Comparison of ENCODE assay signal across 22 mouse cellular contexts in genomic region chr2:118371841-118372240, GRCm38 (mm10). TPM values are rescaled to one million over a fixed set of nuclear protein-coding genes. Genes with fewer than 3 reads are reported as not detected.
A peak's percentile ranks its signal among the peaks of the same experiment; 100 is the strongest.
DNase-seq lines count a peak whose midpoint lies in the region; ATAC-seq and TF ChIP-seq lines count a peak whose summit lies in the region.
"Had no signal": no experiment of that assay in that cellular context is flagged by ENCODE, and none has a peak within 500 bp of the region (broad histone marks: within the 10 kb centered on the region; RNA-seq: fewer than 3 reads in every experiment).

No protein-coding gene starts in this region.

- H3K9ac ChIP-seq in forebrain, embryonic 16.5 days (replicated peaks; ENCODE audit: low read depth, low read length): no peak overlapping the region
- H3K9ac ChIP-seq in forebrain, embryonic 15.5 days (replicated peaks): no peak overlapping the region
- no peak overlapping the region for H3K9ac ChIP-seq in kidney, embryonic 15.5 days
- H3K9ac ChIP-seq in midbrain, postnatal 0 days (replicated peaks; ENCODE audit: low read length, poor library complexity, severe bottlenecking): no peak overlapping the region
- H3K9ac ChIP-seq in midbrain, embryonic 11.5 days (ENCODE audit: low read length): no peak overlapping the region
- no peak overlapping the region for H3K9ac ChIP-seq in neural tube, embryonic 15.5 days (replicated peaks)
- H3K9ac ChIP-seq: hindbrain, embryonic 12.5 days; limb, embryonic 13.5 days; lung, embryonic 15.5 days; stomach, embryonic 15.5 days had no signal

- no peaks in the 10 kb centered on the region for H3K9me3 ChIP-seq in forebrain, embryonic 16.5 days (ENCODE audit: control insufficient read depth, low read length)
- H3K9me3 ChIP-seq in forebrain, embryonic 15.5 days: no peaks in the 10 kb centered on the region
- H3K9me3 ChIP-seq in kidney, embryonic 15.5 days (replicated peaks): no peaks in the 10 kb centered on the region
- no peaks in the 10 kb centered on the region for H3K9me3 ChIP-seq in midbrain, postnatal 0 days (ENCODE audit: low read length)
- no peaks in the 10 kb centered on the region for H3K9me3 ChIP-seq in midbrain, embryonic 11.5 days (ENCODE audit: control insufficient read depth, low read length)
- H3K9me3 ChIP-seq in neural tube, embryonic 15.5 days (replicated peaks): no peaks in the 10 kb centered on the region
- H3K9me3 ChIP-seq: hindbrain, embryonic 12.5 days; limb, embryonic 13.5 days; lung, embryonic 15.5 days; midbrain, embryonic 13.5 days; stomach, embryonic 15.5 days had no signal

- ATAC-seq in forebrain, embryonic 16.5 days: no peak
- no peak for ATAC-seq in forebrain, embryonic 15.5 days (replicated peaks)
- no peak for ATAC-seq in kidney, embryonic 15.5 days (replicated peaks; ENCODE audit: low FRiP score)
- ATAC-seq in midbrain, postnatal 0 days (ENCODE audit: low FRiP score): no peak
- no peak for ATAC-seq in midbrain, embryonic 11.5 days (ENCODE audit: low FRiP score)
- no peak for ATAC-seq in neural tube, embryonic 15.5 days (ENCODE audit: low FRiP score)
- no peak for ATAC-seq in cerebellum, adult (ENCODE audit: insufficient number of reproducible peaks, low FRiP score, low TSS enrichment)
- ATAC-seq: forebrain, embryonic 14.5 days; midbrain, embryonic 13.5 days had no signal

- 0 out of 2 replicates have a peak, but pooled peaks cover 7% of the 10 kb centered on the region for H3K27me3 ChIP-seq in forebrain, embryonic 16.5 days (replicated peaks; ENCODE audit: control insufficient read depth, insufficient read depth, low read length)
- peaks cover 3% of the 10 kb centered on the region; the same call in 1 of the 2 replicates for H3K27me3 ChIP-seq in forebrain, embryonic 15.5 days
- H3K27me3 ChIP-seq in kidney, embryonic 15.5 days: peaks cover 34% of the 10 kb centered on the region
- peaks cover 3% of the 10 kb centered on the region; the same call in 1 of the 2 replicates for H3K27me3 ChIP-seq in midbrain, postnatal 0 days (ENCODE audit: insufficient read depth, low read length)
- H3K27me3 ChIP-seq in midbrain, embryonic 11.5 days (ENCODE audit: control insufficient read depth, insufficient read depth, low read length): peaks cover 20% of the 10 kb centered on the region
- H3K27me3 ChIP-seq in neural tube, embryonic 15.5 days (replicated peaks): peaks cover 13% of the 10 kb centered on the region

- no peak overlapping the region for H3K27ac ChIP-seq in forebrain, embryonic 16.5 days (ENCODE audit: low read length)
- no peak overlapping the region for H3K27ac ChIP-seq in forebrain, embryonic 15.5 days (replicated peaks)
- H3K27ac ChIP-seq in kidney, embryonic 15.5 days: no peak overlapping the region
- no peak overlapping the region for H3K27ac ChIP-seq in midbrain, postnatal 0 days (ENCODE audit: low read depth, low read length)
- H3K27ac ChIP-seq in midbrain, embryonic 11.5 days (ENCODE audit: low read depth, low read length): no peak overlapping the region
- no peak overlapping the region for H3K27ac ChIP-seq in neural tube, embryonic 15.5 days (replicated peaks)
- H3K27ac ChIP-seq: hindbrain, embryonic 12.5 days; limb, embryonic 13.5 days; lung, embryonic 15.5 days; midbrain, embryonic 13.5 days; stomach, embryonic 15.5 days had no signal

- peak overlapping the region; percentile 20; the same call in 1 of the 2 replicates for H3K4me2 ChIP-seq in forebrain, embryonic 16.5 days (ENCODE audit: low read length)
- H3K4me2 ChIP-seq in forebrain, embryonic 15.5 days (replicated peaks): no peak overlapping the region; the same call in 1 of the 2 replicates
- H3K4me2 ChIP-seq in kidney, embryonic 15.5 days: 0 out of 2 replicates have a peak overlapping the region, but pooled peaks have one; percentile 5
- H3K4me2 ChIP-seq in midbrain, postnatal 0 days (ENCODE audit: low read depth, low read length, poor library complexity, severe bottlenecking): peak overlapping the region; percentile 97
- H3K4me2 ChIP-seq in midbrain, embryonic 11.5 days: no peak overlapping the region
- peak overlapping the region; percentile 98 for H3K4me2 ChIP-seq in neural tube, embryonic 15.5 days

- H3K4me1 ChIP-seq in forebrain, embryonic 16.5 days (replicated peaks; ENCODE audit: control insufficient read depth, insufficient read depth, low read length): peaks cover 9% of the 10 kb centered on the region
- H3K4me1 ChIP-seq in forebrain, embryonic 15.5 days: peaks cover 22% of the 10 kb centered on the region
- H3K4me1 ChIP-seq in kidney, embryonic 15.5 days: peaks cover 19% of the 10 kb centered on the region
- H3K4me1 ChIP-seq in midbrain, postnatal 0 days (ENCODE audit: insufficient read depth, low read length): no peaks in the 10 kb centered on the region
- H3K4me1 ChIP-seq in midbrain, embryonic 11.5 days (ENCODE audit: control insufficient read depth, insufficient read depth, low read length): peaks cover 10% of the 10 kb centered on the region
- peaks cover 19% of the 10 kb centered on the region for H3K4me1 ChIP-seq in neural tube, embryonic 15.5 days

- no peak overlapping the region for H3K4me3 ChIP-seq in forebrain, embryonic 16.5 days (replicated peaks; ENCODE audit: low read length)
- no peak overlapping the region for H3K4me3 ChIP-seq in forebrain, embryonic 15.5 days
- no peak overlapping the region for H3K4me3 ChIP-seq in kidney, embryonic 15.5 days (replicated peaks)
- peak overlapping the region; percentile 19; the same call in 1 of the 2 replicates for H3K4me3 ChIP-seq in midbrain, postnatal 0 days (ENCODE audit: low read depth, low read length)
- H3K4me3 ChIP-seq in midbrain, embryonic 11.5 days (ENCODE audit: low read depth, low read length): no peak overlapping the region
- H3K4me3 ChIP-seq in neural tube, embryonic 15.5 days (replicated peaks): no peak overlapping the region; the same call in 1 of the 2 replicates

- DNase-seq in kidney, adult 18-20 months: no peak
- no peak for DNase-seq in midbrain, postnatal 0 days (ENCODE audit: low spot score)
- no peak for DNase-seq in midbrain, embryonic 11.5 days (ENCODE audit: low spot score, missing footprints)
- DNase-seq: adrenal gland, postnatal 14 days; heart, postnatal 14 days; kidney, adult 2 months; kidney, postnatal 14 days; lung, postnatal 4 days; right cerebral cortex, postnatal 25 days had no signal

- no peaks in the 10 kb centered on the region for H3K36me3 ChIP-seq in forebrain, embryonic 16.5 days (ENCODE audit: control insufficient read depth, insufficient read depth)
- no peaks in the 10 kb centered on the region for H3K36me3 ChIP-seq in forebrain, embryonic 15.5 days
- no peaks in the 10 kb centered on the region for H3K36me3 ChIP-seq in kidney, embryonic 15.5 days
- H3K36me3 ChIP-seq in midbrain, postnatal 0 days (ENCODE audit: insufficient read depth, low read length): no peaks in the 10 kb centered on the region
- no peaks in the 10 kb centered on the region for H3K36me3 ChIP-seq in midbrain, embryonic 11.5 days (ENCODE audit: control insufficient read depth, insufficient read depth, low read length)
- H3K36me3 ChIP-seq in neural tube, embryonic 15.5 days: no peaks in the 10 kb centered on the region
- H3K36me3 ChIP-seq: G1E; hindbrain, embryonic 12.5 days; limb, embryonic 13.5 days; lung, embryonic 15.5 days; midbrain, embryonic 13.5 days; stomach, embryonic 15.5 days had no signal

- TF ChIP-seq CTCF in midbrain, postnatal 0 days (IDR thresholded peaks at IDR 0.05): no peak

- 46% methylated on average over 1 of the region's 1 CpGs for WGBS in forebrain, embryonic 16.5 days
- 41% methylated on average over 1 of the region's 1 CpGs for WGBS in forebrain, embryonic 15.5 days
- WGBS in kidney, embryonic 15.5 days: 31% methylated on average over 1 of the region's 1 CpGs
- 33% methylated on average over 1 of the region's 1 CpGs for WGBS in midbrain, postnatal 0 days
- 53% methylated on average over 1 of the region's 1 CpGs for WGBS in midbrain, embryonic 11.5 days
- 56% methylated on average over 1 of the region's 1 CpGs for WGBS in neural tube, embryonic 15.5 days

RNA-seq across cellular contexts. Expression of gene Gpr176, which starts 1.4 kb away (rescaled TPM):
- polyA plus RNA-seq in forebrain, embryonic 16.5 days (2015; fragmentation: Nextera tagmentation; extraction: Ambion mirVana): 5.4 and 6.2 TPM in 2 replicates
- 4.0 and 5.2 TPM in 2 replicates for polyA plus RNA-seq in forebrain, embryonic 15.5 days (2015; fragmentation: Nextera tagmentation; extraction: Ambion mirVana)
- polyA plus RNA-seq in kidney, embryonic 15.5 days (2015; fragmentation: Nextera tagmentation; extraction: Ambion mirVana): 1.1 and 1.4 TPM in 2 replicates
- 13.1 and 15.1 TPM in 2 replicates for total RNA-seq in midbrain, postnatal 0 days (2014; rRNA removed)
- 9.0 and 9.3 TPM in 2 replicates for polyA plus RNA-seq in midbrain, postnatal 0 days (2015; fragmentation: Nextera tagmentation; extraction: Ambion mirVana)
- 0.25 TPM in 2 replicates for polyA plus RNA-seq in midbrain, embryonic 11.5 days (2014; fragmentation: Nextera tagmentation; extraction: Ambion mirVana)
- 7.6 and 9.1 TPM in 2 replicates for polyA plus RNA-seq in neural tube, embryonic 15.5 days (2015; fragmentation: Nextera tagmentation; extraction: Ambion mirVana)
- total RNA-seq: common myeloid progenitor, adult 5-6 weeks had no signal
- polyA plus RNA-seq: G1E had no signal

RNA-seq across cellular contexts. Expression of gene Eif2ak4, which starts 16.6 kb away (rescaled TPM):
- polyA plus RNA-seq in forebrain, embryonic 16.5 days (2015; fragmentation: Nextera tagmentation; extraction: Ambion mirVana): 9.3 and 9.8 TPM in 2 replicates
- 8.1 and 9.5 TPM in 2 replicates for polyA plus RNA-seq in forebrain, embryonic 15.5 days (2015; fragmentation: Nextera tagmentation; extraction: Ambion mirVana)
- 12.3 and 13.8 TPM in 2 replicates for polyA plus RNA-seq in kidney, embryonic 15.5 days (2015; fragmentation: Nextera tagmentation; extraction: Ambion mirVana)
- 17.2 TPM in 2 replicates for total RNA-seq in midbrain, postnatal 0 days (2014; rRNA removed)
- polyA plus RNA-seq in midbrain, postnatal 0 days (2015; fragmentation: Nextera tagmentation; extraction: Ambion mirVana): 7.6 and 8.5 TPM in 2 replicates
- polyA plus RNA-seq in midbrain, embryonic 11.5 days (2014; fragmentation: Nextera tagmentation; extraction: Ambion mirVana): 11.6 and 11.8 TPM in 2 replicates
- polyA plus RNA-seq in neural tube, embryonic 15.5 days (2015; fragmentation: Nextera tagmentation; extraction: Ambion mirVana): 7.8 and 8.7 TPM in 2 replicates

Comparison
In these comparisons a context has a peak if more than half of its experiments do, and no peak if none do; other contexts are left out.
1. H3K4me2 ChIP-seq: peak in forebrain, embryonic 16.5 days (single experiment), kidney, embryonic 15.5 days (single experiment), midbrain, postnatal 0 days (single experiment) and neural tube, embryonic 15.5 days (single experiment); none in forebrain, embryonic 15.5 days (single experiment) and midbrain, embryonic 11.5 days (single experiment).